Mouse (Mus musculus) layer of hippocampus, postnatal 36 days (tissue): ENCODE measurements around the gene Gm13030. TPM values are rescaled to one million over a fixed set of nuclear protein-coding genes. Genes with fewer than 3 reads are reported as not detected.
"Not testable (repeated sequence)": the region's sequence is repeated elsewhere in the genome, so short reads cannot be mapped to it uniquely, and the experiment has no call there.

Source experiments
- DNase-seq, 2 experiments: peaks; one replicate each; pipeline ENCODE4 v3.0.0; 2022
- total RNA-seq, 2 experiments: library from RNA; stranded (reverse); gene quantifications; 2 replicates each; pipeline ENCODE4 v1.2.3; 2021

Gene Gm13030
- total RNA-seq, 2 experiments from 2014 or later, result not detected

GRCm38 (mm10) chr4:138865092-138865491, 8.7 kb downstream of the Gm13030 start:
- no peak for DNase-seq

- no peak for DNase-seq
These were observed 10.3 kb downstream of the Gm13030 start, which contains the start of gene Pla2g5 for GRCm38 (mm10) chr4:138863344-138863998. Gene Pla2g5 (minus strand): TSS chr4:138863482.

GRCm38 (mm10) chr4:138859728-138860127, 14.0 kb downstream of the Gm13030 start:
- DNase-seq, result peak; percentile 57 to 63

- no peak for DNase-seq
These were observed 14.5 kb downstream of the Gm13030 start for GRCm38 (mm10) chr4:138859245-138859644.

DNA sequence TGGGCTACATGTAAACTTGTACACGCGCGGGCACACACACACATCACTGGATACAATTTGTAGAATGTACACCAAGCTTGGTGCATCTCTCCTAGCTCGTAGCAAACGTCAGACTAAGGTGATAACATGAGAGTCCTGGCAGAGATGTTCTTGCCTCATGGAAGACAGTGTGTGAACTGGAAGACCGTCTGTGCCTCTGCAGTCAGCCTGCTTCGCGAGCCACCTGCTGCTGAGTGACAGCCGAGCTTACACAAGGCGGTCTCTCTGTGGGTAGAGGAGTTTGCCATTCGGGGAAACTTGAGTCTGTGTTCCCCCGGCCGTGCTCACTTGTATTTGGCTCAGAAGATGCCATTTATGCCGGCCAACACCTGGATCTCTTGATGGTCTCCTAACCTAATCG, 15.3 kb downstream of the Gm13030 start:
- DNase-seq, result peak; percentile 29 to 38

GRCm38 (mm10) chr4:138857576-138857975, 16.2 kb downstream of the Gm13030 start:
- no peak for DNase-seq

DNA sequence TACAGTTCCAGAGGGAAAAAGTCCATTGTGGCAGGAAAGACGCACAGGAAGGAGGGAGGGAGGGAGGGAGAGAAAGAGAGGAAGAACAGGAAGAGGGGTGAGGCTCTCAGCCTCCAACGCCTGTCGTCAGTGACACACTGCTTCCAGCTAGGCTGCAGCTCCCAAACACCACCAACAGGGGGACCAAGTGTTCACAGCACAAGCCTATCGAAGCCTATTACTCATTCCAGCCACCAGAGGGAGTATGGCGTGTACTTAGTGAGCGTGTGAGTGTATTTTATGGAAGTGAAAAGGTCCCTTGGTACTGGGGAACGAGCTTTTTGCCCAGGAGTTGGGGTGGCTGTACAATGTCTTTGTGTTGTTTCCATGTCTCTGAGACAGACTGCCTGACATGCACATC, 17.3 kb downstream of the Gm13030 start:
- peak; percentile 41 to 42 for DNase-seq

- no peak for DNase-seq
These were observed 18.6 kb downstream of the Gm13030 start for GRCm38 (mm10) chr4:138855092-138855632.

DNA sequence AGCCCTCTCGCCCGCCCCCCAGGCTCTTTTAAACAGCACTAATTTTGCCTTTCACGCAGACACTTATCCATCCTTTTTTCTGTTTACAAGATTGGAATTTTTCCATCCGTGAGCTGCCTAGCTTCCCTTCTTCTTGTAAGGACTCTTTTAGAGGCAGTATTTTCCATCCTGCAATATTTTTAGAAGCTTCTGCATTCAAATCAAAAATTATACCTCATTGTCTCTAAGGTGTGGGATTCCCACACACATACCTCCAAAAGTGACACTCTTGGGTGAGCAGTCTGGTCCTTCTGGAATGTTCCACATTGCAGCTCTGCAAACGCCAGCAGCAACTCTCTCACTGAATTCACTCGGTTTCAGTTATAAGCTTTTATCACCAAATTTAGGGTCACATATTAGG, 20.8 kb downstream of the Gm13030 start:
- no peak for DNase-seq

GRCm38 (mm10) chr4:138851463-138851862, 22.3 kb downstream of the Gm13030 start:
- peak; percentile 78 for DNase-seq

- peak; percentile 82 to 84 for DNase-seq
These were observed 32.4 kb downstream of the Gm13030 start for GRCm38 (mm10) chr4:138841386-138841785.

DNA sequence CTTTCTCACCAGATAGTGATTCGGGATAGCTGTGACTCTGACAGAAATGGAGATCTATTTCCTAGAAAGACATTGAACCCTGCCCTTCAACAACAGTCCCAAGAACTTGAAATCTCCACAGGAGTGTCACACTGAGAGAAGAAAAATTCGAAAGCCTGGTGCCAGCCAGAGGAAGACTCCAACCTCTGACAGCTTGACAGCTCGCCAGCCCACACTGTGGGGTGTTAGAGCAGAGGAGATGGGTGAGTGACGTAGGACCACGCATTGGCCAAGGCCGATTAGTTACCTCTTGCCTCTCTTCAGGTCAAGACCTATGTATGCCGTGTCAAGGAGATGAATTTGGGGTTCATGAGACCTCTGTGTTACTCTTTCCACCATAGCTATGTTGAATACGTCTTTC, 33.0 kb downstream of the Gm13030 start:
- no peak for DNase-seq

DNA sequence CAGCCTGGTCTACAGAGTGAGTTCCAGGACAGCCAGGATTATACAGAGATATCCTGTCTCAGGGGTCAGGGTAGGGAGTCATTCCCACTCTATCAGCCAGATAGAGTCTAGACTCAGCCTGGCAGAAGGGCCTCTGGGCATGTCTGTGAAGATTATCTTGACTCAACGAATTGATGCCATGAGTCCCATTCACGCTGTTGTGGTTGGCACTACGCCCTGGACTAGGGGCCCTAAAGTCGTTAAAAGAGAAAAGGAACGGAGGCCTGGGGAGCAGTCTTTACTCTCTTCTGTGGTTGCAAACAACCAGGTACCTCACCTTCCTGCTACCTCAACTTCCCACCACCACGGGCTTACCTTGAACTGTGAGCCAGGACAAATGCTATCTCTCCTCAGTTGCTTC, 34.0 kb downstream of the Gm13030 start:
- DNase-seq, result no peak

- DNase-seq, result no peak
These were observed 46.6 kb downstream of the Gm13030 start for GRCm38 (mm10) chr4:138827147-138827546.

- no peak for DNase-seq
These were observed 47.8 kb downstream of the Gm13030 start for GRCm38 (mm10) chr4:138825751-138826567.

GRCm38 (mm10) chr4:138824660-138825059, 49.1 kb downstream of the Gm13030 start:
- no peak for DNase-seq

DNA sequence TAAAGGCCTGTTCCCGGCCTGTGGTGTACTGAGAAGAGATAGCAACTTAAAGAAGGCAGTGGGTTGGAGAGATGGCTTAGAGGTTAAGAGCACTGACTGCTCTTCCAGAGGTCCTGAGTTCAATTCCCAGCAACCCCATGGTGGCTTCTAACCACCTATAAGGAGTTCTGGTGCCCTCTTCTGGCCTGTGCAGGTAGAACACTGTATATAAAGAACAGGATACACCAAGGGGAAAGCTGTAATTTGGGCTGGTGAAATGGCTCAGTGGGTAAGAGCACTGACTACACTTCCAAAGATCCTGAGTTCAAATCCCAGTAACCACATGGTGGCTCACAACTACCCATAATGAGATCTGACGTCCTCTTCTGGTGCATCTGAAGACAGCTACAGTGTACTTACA, 49.6 kb downstream of the Gm13030 start:
- not testable (repeated sequence) for DNase-seq

GRCm38 (mm10) chr4:138821036-138821435, 52.7 kb downstream of the Gm13030 start:
- no peak for DNase-seq

Other genes with a start within 250 kb of the Gm13030 start
- 1 to 10 TPM; 1.8 to 2.1 TPM for gene Vwa5b1, start 238.1 kb downstream of the Gm13030 start, total RNA-seq
- under 1 TPM; 0.10 to 0.22 TPM for gene Pla2g2c, start 149.2 kb downstream of the Gm13030 start, total RNA-seq
- gene Ubxn10, start 136.8 kb downstream of the Gm13030 start, total RNA-seq, result 1 to 10 TPM in 1 of 2 experiments, under 1 TPM in 1; 0.80 to 1.2 TPM
- gene Pla2g2f, start 116.3 kb downstream of the Gm13030 start, total RNA-seq, result 1 to 10 TPM; 1.2 to 1.9 TPM
- gene Pla2g2d, start 98.2 kb downstream of the Gm13030 start, total RNA-seq, result under 1 TPM; 0.23 to 0.40 TPM
- under 1 TPM; 0.70 to 0.73 TPM for gene Pla2g5, start 10.5 kb downstream of the Gm13030 start, total RNA-seq
- gene Pla2g2e, start 4.0 kb upstream of the Gm13030 start, total RNA-seq, result not detected
- gene Otud3, start 40.0 kb upstream of the Gm13030 start, total RNA-seq, result 10 to 100 TPM; 10.8 to 12.8 TPM
- gene Rnf186, start 93.1 kb upstream of the Gm13030 start, total RNA-seq, result not detected
- gene Tmco4, start 98.9 kb upstream of the Gm13030 start, total RNA-seq, result 1 to 10 TPM; 2.0 to 2.5 TPM
- gene Htr6, start 201.6 kb upstream of the Gm13030 start, total RNA-seq, result 1 to 10 TPM; 6.5 to 8.8 TPM
- 10 to 100 TPM; 77.2 to 86.8 TPM for gene Nbl1, start 219.0 kb upstream of the Gm13030 start, total RNA-seq